Mouse (Mus musculus) layer of hippocampus, postnatal 14 days (tissue): ENCODE measurements around the gene Ube2o. TPM values are rescaled to one million over a fixed set of nuclear protein-coding genes. Genes with fewer than 3 reads are reported as not detected.

Source experiments
- DNase-seq, 2 experiments: peaks; one replicate each; pipeline ENCODE4 v3.0.0; 2021 to 2022; ENCODE audit warnings: low spot score in 2 of 2, mixed read lengths in 1 of 2
- total RNA-seq, 2 experiments: library from RNA; stranded (reverse); gene quantifications; 2 replicates each; pipeline ENCODE4 v1.2.3; 2021

The Ube2o gene
- total RNA-seq, 2 experiments from 2014 or later: 104 to 108 TPM

DNA sequence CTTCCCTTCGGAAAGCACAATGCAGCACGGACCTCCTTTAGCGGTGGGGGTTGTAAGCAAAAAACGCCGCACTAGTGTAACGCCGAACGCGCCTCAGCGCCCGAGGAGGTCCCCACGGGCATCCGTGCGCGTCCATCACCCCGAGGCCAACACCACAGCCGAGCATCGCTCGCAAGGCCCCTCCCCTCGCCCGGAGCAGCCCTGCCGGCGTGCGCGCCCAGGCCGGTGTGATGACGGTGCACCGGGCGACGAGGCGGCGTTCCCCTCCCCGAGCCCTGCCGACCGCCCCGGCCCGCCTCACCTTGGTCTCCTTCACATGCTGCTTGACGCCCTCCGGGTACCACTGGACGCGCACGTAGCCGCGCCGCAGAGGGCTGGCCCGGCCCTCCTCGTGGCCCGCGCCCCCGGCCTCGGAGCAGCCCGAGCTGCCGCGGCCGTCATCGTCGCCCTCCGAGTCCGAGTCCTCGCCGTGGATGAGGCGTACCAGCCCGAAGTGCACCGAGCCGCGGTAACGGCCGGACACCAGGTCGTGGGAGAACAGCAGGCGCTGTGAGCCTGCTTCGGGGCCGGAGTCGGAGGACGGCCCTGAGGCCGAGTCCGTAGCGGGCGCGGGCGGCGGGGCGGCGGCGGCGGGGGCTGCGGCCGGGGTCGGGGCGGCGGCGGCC lies 404 bp downstream of the Ube2o start:
- DNase-seq: peak in 1 of 2 experiments; percentile 52

DNA sequence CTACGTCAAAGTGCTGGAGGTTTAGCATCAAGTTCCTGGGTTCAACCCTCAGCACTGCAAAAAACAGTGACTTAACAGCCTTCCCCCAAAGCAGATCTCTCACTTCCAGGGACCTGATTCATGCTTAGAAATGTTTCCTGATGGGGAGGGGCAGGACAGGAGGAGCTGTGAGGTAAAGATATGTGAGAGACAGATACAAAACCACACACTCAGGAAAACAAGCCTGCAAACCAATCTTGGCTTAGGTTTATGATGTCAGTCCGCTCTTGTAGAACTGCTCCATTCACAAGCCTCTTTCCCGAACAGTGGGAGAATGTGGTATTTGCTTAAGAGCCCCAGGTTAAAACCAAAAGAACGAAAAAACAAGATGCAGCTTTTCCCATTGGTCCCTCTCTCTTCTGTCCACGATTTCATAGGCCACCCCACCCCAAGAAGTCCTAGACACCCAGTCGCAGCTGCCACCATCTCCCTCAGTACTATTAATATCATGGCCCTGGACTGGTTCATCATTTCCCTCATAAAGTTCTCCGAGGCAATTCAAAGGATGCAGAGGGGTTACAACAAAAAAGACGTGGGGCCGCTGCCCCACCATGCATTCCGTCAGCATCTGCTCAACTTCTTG lies 1.1 kb downstream of the Ube2o start:
- DNase-seq: no peak

GRCm38 (mm10) chr11:116579280-116579679 lies 2.0 kb downstream of the Ube2o start:
- DNase-seq: no peak

GRCm38 (mm10) chr11:116575396-116575795 lies 5.9 kb downstream of the Ube2o start:
- no peak for DNase-seq

DNA sequence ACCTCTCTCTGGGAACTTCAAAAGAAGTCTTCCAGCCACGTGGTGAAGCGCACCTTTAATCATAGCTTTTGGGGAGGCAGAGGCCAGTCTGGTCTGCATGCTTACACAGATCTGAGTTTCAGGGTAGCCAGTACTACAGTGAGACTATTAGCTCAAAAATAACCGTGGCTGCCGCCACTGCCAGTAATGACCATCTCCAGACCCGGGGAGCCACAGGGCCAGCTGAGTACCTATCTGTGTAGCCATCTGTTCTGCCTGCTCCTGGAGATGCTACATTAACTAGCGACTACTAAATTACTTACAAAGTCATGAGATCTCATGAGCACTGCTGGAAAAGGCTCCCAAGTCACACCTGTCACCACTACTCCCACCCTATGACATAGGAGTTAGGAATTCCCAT lies 6.3 kb downstream of the Ube2o start:
- DNase-seq: no peak

- DNase-seq: no peak
Observed at GRCm38 (mm10) chr11:116574486-116574885, 6.8 kb downstream of the Ube2o start.

GRCm38 (mm10) chr11:116572756-116573543 lies 8.3 kb downstream of the Ube2o start:
- DNase-seq: no peak

GRCm38 (mm10) chr11:116571767-116572679 lies 9.2 kb downstream of the Ube2o start:
- no peak for DNase-seq

- DNase-seq: no peak
Observed at GRCm38 (mm10) chr11:116570821-116571220, 10.4 kb downstream of the Ube2o start.

GRCm38 (mm10) chr11:116567531-116567930 lies 13.7 kb downstream of the Ube2o start:
- no peak for DNase-seq

DNA sequence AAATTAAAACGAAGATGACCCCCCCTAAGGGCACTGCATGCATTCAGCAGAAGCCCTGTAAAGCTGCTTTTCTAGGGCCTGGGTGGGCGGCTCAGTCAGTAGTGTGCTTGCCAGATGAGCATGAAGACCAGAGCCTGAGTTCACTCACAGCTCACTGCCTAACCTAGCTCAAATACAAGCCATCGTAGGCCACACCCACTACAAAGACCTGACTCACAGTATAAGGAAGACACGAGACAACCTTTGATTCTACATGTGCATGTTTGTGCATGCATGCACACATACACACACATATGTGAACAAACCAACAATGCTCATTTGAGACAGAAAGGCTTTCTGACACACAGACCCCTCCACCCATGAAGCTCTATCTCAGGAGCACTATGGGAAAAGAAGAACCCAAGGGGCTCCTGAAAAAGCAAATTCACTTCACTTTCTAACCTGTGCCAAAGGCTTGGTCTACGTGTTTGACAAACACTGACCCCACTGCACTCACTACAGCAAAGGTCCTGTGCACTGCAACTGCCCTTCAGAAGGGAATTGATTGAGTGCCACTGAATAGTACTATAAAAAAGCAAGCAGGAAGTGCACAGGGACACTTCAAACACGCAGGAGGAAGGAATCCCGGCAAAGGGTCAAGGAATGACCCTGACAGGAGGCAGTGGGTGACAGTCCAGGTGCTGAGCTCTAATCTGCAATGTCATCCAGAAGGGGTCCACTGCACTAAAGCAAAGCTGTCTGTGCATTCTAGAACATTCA lies 15.8 kb downstream of the Ube2o start:
- no peak for DNase-seq

DNA sequence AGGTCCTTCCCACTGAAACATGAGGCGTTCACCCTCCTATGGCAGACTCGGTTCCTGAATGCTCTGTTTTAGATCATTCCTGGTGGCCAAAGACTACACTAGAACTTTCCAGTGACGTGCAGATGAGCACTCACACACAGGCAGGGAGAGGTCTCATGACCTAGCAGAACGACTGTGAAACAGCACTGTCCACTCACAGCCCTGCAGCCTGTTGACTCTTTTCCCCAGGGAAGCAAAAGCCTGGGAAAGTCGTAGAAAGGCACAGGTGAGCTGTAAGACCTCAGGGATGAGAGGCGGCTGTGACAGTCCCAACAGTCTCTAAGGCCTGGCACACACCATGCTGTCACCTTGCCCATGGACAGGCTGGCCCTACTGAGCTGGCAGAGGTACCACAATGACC lies 24.9 kb downstream of the Ube2o start:
- DNase-seq: no peak

DNA sequence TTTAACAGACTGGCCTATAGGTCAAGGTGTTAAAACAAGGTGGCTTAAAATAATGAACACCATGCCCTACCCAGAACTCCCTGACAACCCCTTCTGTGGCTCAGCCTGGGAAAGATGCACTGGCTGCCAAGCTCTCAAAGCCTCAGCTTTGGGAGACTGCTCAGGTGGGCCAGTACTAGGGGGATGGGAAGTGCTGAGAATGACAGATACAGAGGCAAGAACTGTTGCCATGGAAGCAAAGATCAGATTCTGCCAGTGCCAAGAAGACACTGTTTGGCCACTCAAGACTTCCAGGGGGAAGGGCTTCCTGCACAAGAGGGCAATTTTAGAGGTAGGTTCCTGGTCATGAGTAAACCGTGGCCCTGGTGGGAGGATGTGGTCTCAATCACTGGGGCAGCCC lies 25.7 kb downstream of the Ube2o start:
- DNase-seq: no peak

GRCm38 (mm10) chr11:116554171-116554878 lies 26.9 kb downstream of the Ube2o start:
- DNase-seq: peak in 1 of 2 experiments; percentile 49

DNA sequence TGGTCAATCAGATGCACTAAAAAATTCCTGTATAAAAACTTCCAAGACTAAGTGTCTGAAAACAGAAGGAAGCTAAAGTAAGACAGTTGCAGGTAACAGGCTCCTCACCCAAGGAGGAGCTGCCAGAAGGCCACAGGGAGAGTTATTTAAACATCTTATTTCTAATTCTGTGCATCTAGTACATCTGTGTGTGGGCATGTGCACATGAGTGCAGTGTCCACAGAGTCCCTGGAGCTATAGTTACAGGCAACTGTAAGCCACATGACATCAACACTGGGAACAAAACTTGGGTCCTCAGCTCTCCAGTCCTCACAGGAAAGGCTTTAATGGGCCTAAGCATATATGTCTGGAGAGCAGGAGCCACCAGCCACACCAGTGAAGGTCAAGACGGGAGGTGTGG lies 29.1 kb downstream of the Ube2o start:
- DNase-seq: no peak

GRCm38 (mm10) chr11:116550748-116551147 lies 30.5 kb downstream of the Ube2o start:
- DNase-seq: no peak

GRCm38 (mm10) chr11:116549273-116550038 lies 31.8 kb downstream of the Ube2o start:
- DNase-seq: no peak

GRCm38 (mm10) chr11:116548780-116549179 lies 32.5 kb downstream of the Ube2o start:
- no peak for DNase-seq
